Mouse (Mus musculus): ENCODE results near the gene Prkag1.

The Prkag1 gene

GRCm38 (mm10) chr15:98849165-98849564 is 17.8 kb upstream of the Prkag1 start:
- Histone ChIP-seq H3K36me3 (ENCODE audit: insufficient read depth, low read length) (peaks cover 100% of the 10 kb centered on the region), H3K4me3 (replicated peaks; ENCODE audit: low read length) (no peak overlapping the region), H3K27me3 (ENCODE audit: insufficient read depth, low read length) (no peaks in the 10 kb centered on the region), H3K9me3 (ENCODE audit: low read length) (no peaks in the 10 kb centered on the region), H3K4me1 (replicated peaks; ENCODE audit: low read depth, low read length) (peaks cover 51% of the 10 kb centered on the region)
- TF ChIP-seq CTCF (conservative IDR thresholded peaks at IDR 0.05; ENCODE audit: low read length) (no peak), NANOG (IDR thresholded peaks at IDR 0.05; ENCODE audit: borderline replicate concordance, low read length) (no peak), POU5F1 (IDR thresholded peaks at IDR 0.05; ENCODE audit: borderline replicate concordance, low read length) (no peak)

- Histone ChIP-seq H3K4me3 (replicated peaks; ENCODE audit: low read length) (no peak overlapping the region), H3K27me3 (ENCODE audit: insufficient read depth, low read length) (no peaks in the 10 kb centered on the region), H3K36me3 (ENCODE audit: insufficient read depth, low read length) (peaks cover 100% of the 10 kb centered on the region), H3K9me3 (ENCODE audit: low read length) (no peaks in the 10 kb centered on the region), H3K4me1 (replicated peaks; ENCODE audit: low read depth, low read length) (peaks cover 36% of the 10 kb centered on the region)
- TF ChIP-seq NANOG (IDR thresholded peaks at IDR 0.05; ENCODE audit: borderline replicate concordance, low read length) (no peak), CTCF (conservative IDR thresholded peaks at IDR 0.05; ENCODE audit: low read length) (no peak), POU5F1 (IDR thresholded peaks at IDR 0.05; ENCODE audit: borderline replicate concordance, low read length) (no peak)
Observed at GRCm38 (mm10) chr15:98846140-98846539, 14.8 kb upstream of the Prkag1 start.

- TF ChIP-seq NANOG (IDR thresholded peaks at IDR 0.05; ENCODE audit: borderline replicate concordance, low read length) (no peak), POU5F1 (IDR thresholded peaks at IDR 0.05; ENCODE audit: borderline replicate concordance, low read length) (no peak), CTCF (conservative IDR thresholded peaks at IDR 0.05; ENCODE audit: low read length) (no peak)
- H3K4me1 ChIP-seq (replicated peaks; ENCODE audit: low read depth, low read length) = peaks cover 36% of the 10 kb centered on the region
- H3K9me3 ChIP-seq (ENCODE audit: low read length) = no peaks in the 10 kb centered on the region
- H3K27me3 ChIP-seq (ENCODE audit: insufficient read depth, low read length) = no peaks in the 10 kb centered on the region
- no peak overlapping the region for H3K4me3 ChIP-seq (replicated peaks; ENCODE audit: low read length)
- H3K36me3 ChIP-seq (ENCODE audit: insufficient read depth, low read length) = peaks cover 100% of the 10 kb centered on the region
Observed at GRCm38 (mm10) chr15:98845149-98845548, 13.8 kb upstream of the Prkag1 start.

GRCm38 (mm10) chr15:98843595-98844223 is 12.4 kb upstream of the Prkag1 start:
- peaks cover 100% of the 10 kb centered on the region for H3K36me3 ChIP-seq (ENCODE audit: insufficient read depth, low read length)
- TF ChIP-seq POU5F1 (IDR thresholded peaks at IDR 0.05; ENCODE audit: borderline replicate concordance, low read length) (no peak), CTCF (conservative IDR thresholded peaks at IDR 0.05; ENCODE audit: low read length) (no peak), NANOG (IDR thresholded peaks at IDR 0.05; ENCODE audit: borderline replicate concordance, low read length) (no peak)
- H3K27me3 ChIP-seq (ENCODE audit: insufficient read depth, low read length) = no peaks in the 10 kb centered on the region
- H3K9me3 ChIP-seq (ENCODE audit: low read length) = no peaks in the 10 kb centered on the region
- H3K4me3 ChIP-seq (replicated peaks; ENCODE audit: low read length) = no peak overlapping the region
- peaks cover 49% of the 10 kb centered on the region for H3K4me1 ChIP-seq (replicated peaks; ENCODE audit: low read depth, low read length)

- Histone ChIP-seq H3K27me3 (ENCODE audit: insufficient read depth, low read length) (no peaks in the 10 kb centered on the region), H3K9me3 (ENCODE audit: low read length) (no peaks in the 10 kb centered on the region), H3K4me3 (replicated peaks; ENCODE audit: low read length) (peak overlapping the region; percentile 51), H3K4me1 (replicated peaks; ENCODE audit: low read depth, low read length) (peaks cover 60% of the 10 kb centered on the region), H3K36me3 (ENCODE audit: insufficient read depth, low read length) (peaks cover 100% of the 10 kb centered on the region)
- TF ChIP-seq NANOG (IDR thresholded peaks at IDR 0.05; ENCODE audit: borderline replicate concordance, low read length) (no peak), POU5F1 (IDR thresholded peaks at IDR 0.05; ENCODE audit: borderline replicate concordance, low read length) (no peak)
Observed at GRCm38 (mm10) chr15:98839671-98840585, 8.6 kb upstream of the Prkag1 start.

GRCm38 (mm10) chr15:98839161-98839560 is 7.8 kb upstream of the Prkag1 start:
- Histone ChIP-seq H3K4me1 (replicated peaks; ENCODE audit: low read depth, low read length) (peaks cover 68% of the 10 kb centered on the region), H3K4me3 (replicated peaks; ENCODE audit: low read length) (peak overlapping the region; percentile 51), H3K27me3 (ENCODE audit: insufficient read depth, low read length) (no peaks in the 10 kb centered on the region), H3K36me3 (ENCODE audit: insufficient read depth, low read length) (peaks cover 100% of the 10 kb centered on the region), H3K9me3 (ENCODE audit: low read length) (no peaks in the 10 kb centered on the region)
- TF ChIP-seq POU5F1 (IDR thresholded peaks at IDR 0.05; ENCODE audit: borderline replicate concordance, low read length) (no peak), CTCF (conservative IDR thresholded peaks at IDR 0.05; ENCODE audit: low read length) (no peak), NANOG (IDR thresholded peaks at IDR 0.05; ENCODE audit: borderline replicate concordance, low read length) (no peak)

GRCm38 (mm10) chr15:98837743-98838103 is 6.4 kb upstream of the Prkag1 start:
- Histone ChIP-seq H3K36me3 (ENCODE audit: insufficient read depth, low read length) (peaks cover 98% of the 10 kb centered on the region), H3K9me3 (ENCODE audit: low read length) (no peaks in the 10 kb centered on the region), H3K27me3 (ENCODE audit: insufficient read depth, low read length) (no peaks in the 10 kb centered on the region), H3K4me1 (replicated peaks; ENCODE audit: low read depth, low read length) (peaks cover 71% of the 10 kb centered on the region), H3K4me3 (replicated peaks; ENCODE audit: low read length) (no peak overlapping the region)
- no peak for TF ChIP-seq POU5F1 (IDR thresholded peaks at IDR 0.05; ENCODE audit: borderline replicate concordance, low read length)
- TF ChIP-seq NANOG (IDR thresholded peaks at IDR 0.05; ENCODE audit: borderline replicate concordance, low read length) = no peak
- TF ChIP-seq CTCF (conservative IDR thresholded peaks at IDR 0.05; ENCODE audit: low read length) = no peak

- Histone ChIP-seq H3K4me3 (replicated peaks; ENCODE audit: low read length) (no peak overlapping the region), H3K27me3 (ENCODE audit: insufficient read depth, low read length) (no peaks in the 10 kb centered on the region), H3K9me3 (ENCODE audit: low read length) (no peaks in the 10 kb centered on the region), H3K4me1 (replicated peaks; ENCODE audit: low read depth, low read length) (peaks cover 76% of the 10 kb centered on the region), H3K36me3 (ENCODE audit: insufficient read depth, low read length) (peaks cover 92% of the 10 kb centered on the region)
- TF ChIP-seq CTCF (conservative IDR thresholded peaks at IDR 0.05; ENCODE audit: low read length) = no peak
- no peak for TF ChIP-seq POU5F1 (IDR thresholded peaks at IDR 0.05; ENCODE audit: borderline replicate concordance, low read length)
- TF ChIP-seq NANOG (IDR thresholded peaks at IDR 0.05; ENCODE audit: borderline replicate concordance, low read length) = no peak
Observed at GRCm38 (mm10) chr15:98837006-98837742, 5.9 kb upstream of the Prkag1 start.

Data from E14TG2a.4 (cell line).